Mouse (Mus musculus) liver, embryonic 14.5 days (tissue): Measurements from ENCODE around the gene Brca2. TPM values are rescaled to one million over a fixed set of nuclear protein-coding genes. Genes with fewer than 3 reads are reported as not detected.
A peak's percentile ranks its signal among the peaks of the same experiment; 100 is the strongest.

ENCODE experiments used
- ATAC-seq: fragments of 200-750 bp; cut with Nextera tagmentation; 2 replicates; pipeline ENCODE4 v1.8.0; 2017; ENCODE audit warnings: moderate number of reproducible peaks, mild to moderate bottlenecking, moderate library complexity; ENCODE audit not compliant: insufficient read depth
- DNase-seq, 3 experiments: peaks; one replicate each; pipeline ENCODE4 v3.0.0-alpha.2; 2012 to 2013; ENCODE audit warnings: low read depth in 3 of 3, low spot score in 3 of 3
- H3K27ac ChIP-seq: fragments of 300-500 bp; sonication (generic); 2 replicates; pipeline ENCODE4 v1.5.1; 2014; ENCODE audit warnings: moderate library complexity, mild to moderate bottlenecking, control low read depth, inconsistent platforms
- H3K27me3 ChIP-seq: fragments of 300-500 bp; sonication (generic); 2 replicates; pipeline ENCODE4 v1.6.1; 2014; ENCODE audit warnings: mild to moderate bottlenecking, low read length, moderate library complexity; ENCODE audit not compliant: control insufficient read depth, insufficient read depth
- H3K36me3 ChIP-seq: fragments of 300-500 bp; sonication (generic); replicated peaks from 2 replicates; pipeline ENCODE4 v1.6.1; 2014; ENCODE audit warnings: low read depth; ENCODE audit not compliant: control insufficient read depth, insufficient read depth
- H3K4me1 ChIP-seq, 2 experiments: fragments of 200-500 bp in 1 of 2; fragments of 300-500 bp in 1 of 2; sonication (generic) in 1 of 2; replicated peaks; 2 replicates each; pipeline ENCODE4 v1.6.1; 2012 to 2014; ENCODE audit warnings: antibody characterized with exemption in 1 of 2, inconsistent platforms in 1 of 2, low read length in 1 of 2; ENCODE audit not compliant: control insufficient read depth in 2 of 2, insufficient read depth in 2 of 2
- H3K4me2 ChIP-seq: fragments of 300-500 bp; sonication (generic); 2 replicates; pipeline ENCODE4 v1.6.1; 2014; ENCODE audit warnings: low read depth, mild to moderate bottlenecking, control low read depth, moderate library complexity
- H3K4me3 ChIP-seq, 2 experiments: fragments of 200-500 bp in 1 of 2; fragments of 300-500 bp in 1 of 2; sonication (generic) in 1 of 2; 2 replicates each; pipeline ENCODE4 v1.5.1; 2012 to 2014; ENCODE audit warnings: low read depth in 2 of 2, low read length in 2 of 2, mild to moderate bottlenecking in 2 of 2, control low read depth in 1 of 2, inconsistent platforms in 1 of 2, moderate library complexity in 1 of 2; ENCODE audit not compliant: insufficient read depth in 1 of 2
- H3K9ac ChIP-seq: fragments of 300-500 bp; sonication (generic); replicated peaks from 2 replicates; pipeline ENCODE4 v1.6.1; 2014; ENCODE audit warnings: mild to moderate bottlenecking, control low read depth, moderate library complexity
- H3K9me3 ChIP-seq: fragments of 300-500 bp; sonication (generic); 2 replicates; pipeline ENCODE4 v1.6.1; 2016; ENCODE audit warnings: low read length, mixed read lengths; ENCODE audit not compliant: control insufficient read depth
- CTCF ChIP-seq: IDR thresholded peaks from 2 replicates; pipeline ENCODE4 v1.5.1; 2016; ENCODE audit warnings: antibody characterized with exemption, low read depth, control low read depth
- EP300 ChIP-seq: IDR thresholded peaks from 2 replicates; pipeline ENCODE4 v1.6.1; 2016; ENCODE audit warnings: antibody characterized with exemption, low read depth
- WGBS: fragments of 180-500 bp; shearing (Covaris S2); extraction: QIAGEN DNeasy Blood & Tissue Kit; methylation state at CpG from one replicate; pipeline ENCODE4 v1.1.7; 2014; ENCODE audit not compliant: insufficient replicate concordance; 5-methylcytosine and 5-hydroxymethylcytosine counted together
- polyA plus RNA-seq, 2 experiments: library from polyadenylated mRNA; depleted of rRNA in 1 of 2; stranded (reverse) in 1 of 2; unstranded in 1 of 2; fragments of >200 nt; fragmentation: Nextera tagmentation in 1 of 2; extraction: Ambion mirVana in 1 of 2; gene quantifications; 2 replicates each; pipeline versions ENCODE4 v1.2.1 to v1.2.3; 2012 to 2014

Brca2 gene
- polyA plus RNA-seq, 2 experiments = 13.0 to 17.3 TPM

- H3K27me3 ChIP-seq = no peaks in the 10 kb centered on the region
- no peak for DNase-seq
- no peak overlapping the region for H3K9ac ChIP-seq
- H3K9me3 ChIP-seq = no peaks in the 10 kb centered on the region
- TF ChIP-seq EP300 = no peak
- no peak for TF ChIP-seq CTCF
- no peak for ATAC-seq
- 89% methylated on average over 11 of the region's 11 CpGs for WGBS
- H3K27ac ChIP-seq = no peak overlapping the region
- H3K4me1 ChIP-seq = no peaks in the 10 kb centered on the region
- H3K4me3 ChIP-seq = no peak overlapping the region
- H3K4me2 ChIP-seq = no peak overlapping the region
- peaks cover 37% of the 10 kb centered on the region for H3K36me3 ChIP-seq
Observed at GRCm38 (mm10) chr5:150570496-150571219, 48.2 kb downstream of the Brca2 start.

GRCm38 (mm10) chr5:150574403-150574802, 52.0 kb downstream of the Brca2 start:
- Histone ChIP-seq H3K4me3 (no peak overlapping the region), H3K9me3 (no peaks in the 10 kb centered on the region), H3K4me1 (peaks cover 23 to 26% of the 10 kb centered on the region in 2 experiments), H3K4me2 (no peak overlapping the region), H3K27me3 (no peaks in the 10 kb centered on the region), H3K27ac (no peak overlapping the region), H3K9ac (no peak overlapping the region), H3K36me3 (peaks cover 15% of the 10 kb centered on the region)
- DNase-seq = no peak
- ATAC-seq = no peak
- 78% methylated on average over 3 of the region's 3 CpGs for WGBS
- TF ChIP-seq CTCF = no peak

GRCm38 (mm10) chr5:150574885-150575284, 52.5 kb downstream of the Brca2 start:
- ATAC-seq (no peak), DNase-seq (no peak)
- no peaks in the 10 kb centered on the region for H3K9me3 ChIP-seq
- no peak overlapping the region for H3K27ac ChIP-seq
- peaks cover 14% of the 10 kb centered on the region for H3K36me3 ChIP-seq
- H3K9ac ChIP-seq = no peak overlapping the region
- no peaks in the 10 kb centered on the region for H3K27me3 ChIP-seq
- peaks cover 28 to 31% of the 10 kb centered on the region in 2 experiments for H3K4me1 ChIP-seq
- 75% methylated on average over 5 of the region's 5 CpGs for WGBS
- H3K4me3 ChIP-seq = no peak overlapping the region
- H3K4me2 ChIP-seq = no peak overlapping the region
- TF ChIP-seq EP300 (no peak), CTCF (no peak)

GRCm38 (mm10) chr5:150576832-150577231, 54.4 kb downstream of the Brca2 start:
- ATAC-seq = no peak
- H3K4me2 ChIP-seq = no peak overlapping the region
- H3K27me3 ChIP-seq = no peaks in the 10 kb centered on the region
- H3K4me3 ChIP-seq = no peak overlapping the region
- peaks cover 34 to 43% of the 10 kb centered on the region in 2 experiments for H3K4me1 ChIP-seq
- TF ChIP-seq CTCF (no peak), EP300 (no peak)
- 78% methylated on average over 11 of the region's 11 CpGs for WGBS
- H3K9ac ChIP-seq = no peak overlapping the region
- no peaks in the 10 kb centered on the region for H3K9me3 ChIP-seq
- peaks cover 6% of the 10 kb centered on the region for H3K36me3 ChIP-seq
- no peak for DNase-seq
- H3K27ac ChIP-seq = no peak overlapping the region

GRCm38 (mm10) chr5:150578613-150579171, 56.3 kb downstream of the Brca2 start:
- peak overlapping the region; percentile 7 to 27; a peak in 2 of 4 replicates for H3K4me3 ChIP-seq
- peak overlapping the region; percentile 44 for H3K9ac ChIP-seq

More at GRCm38 (mm10) chr5:150578613-150579171, 56.3 kb downstream of the Brca2 start:
- H3K27ac ChIP-seq = peak overlapping the region; percentile 84
- peaks cover 34 to 50% of the 10 kb centered on the region in 2 experiments for H3K4me1 ChIP-seq
- peak overlapping the region; percentile 66 for H3K4me2 ChIP-seq
- peak; percentile 62 to 74 (median 65) for DNase-seq
- TF ChIP-seq CTCF (no peak), EP300 (peak; percentile 89)
- peak; percentile 95 for ATAC-seq
- H3K27me3 ChIP-seq = no peaks in the 10 kb centered on the region
- WGBS = 7% methylated on average over 6 of the region's 6 CpGs
- H3K9me3 ChIP-seq = no peaks in the 10 kb centered on the region
- H3K36me3 ChIP-seq = no peaks in the 10 kb centered on the region; the same call in 1 of the 2 replicates
